Mouse (Mus musculus): ENCODE results near the gene Cyp4a30b. TPM values are rescaled to one million over a fixed set of nuclear protein-coding genes. Genes with fewer than 3 reads are reported as not detected.

The Cyp4a30b gene
- polyA plus RNA-seq, 1 experiment from 2014 or later = not detected

Other genes with a start within 250 kb of the Cyp4a30b start
- not detected in 2 replicates for gene Cyp4a29, start 210.5 kb upstream of the Cyp4a30b start, polyA plus RNA-seq (2015; fragmentation: Nextera tagmentation; extraction: Ambion mirVana)
- not detected in 2 replicates for gene Cyp4a12a, start 153.6 kb upstream of the Cyp4a30b start, polyA plus RNA-seq (2015; fragmentation: Nextera tagmentation; extraction: Ambion mirVana)
- not detected in 2 replicates for gene Cyp4a12b, start 41.0 kb upstream of the Cyp4a30b start, polyA plus RNA-seq (2015; fragmentation: Nextera tagmentation; extraction: Ambion mirVana)
- not detected in 2 replicates for gene Cyp4a14, start 43.5 kb downstream of the Cyp4a30b start, polyA plus RNA-seq (2015; fragmentation: Nextera tagmentation; extraction: Ambion mirVana)
- gene Cyp4a10, start 65.7 kb downstream of the Cyp4a30b start, polyA plus RNA-seq (2015; fragmentation: Nextera tagmentation; extraction: Ambion mirVana) = not detected in 2 replicates
- not detected in 2 replicates for gene Cyp4a31, start 111.0 kb downstream of the Cyp4a30b start, polyA plus RNA-seq (2015; fragmentation: Nextera tagmentation; extraction: Ambion mirVana)
- gene Cyp4a32, start 148.4 kb downstream of the Cyp4a30b start, polyA plus RNA-seq (2015; fragmentation: Nextera tagmentation; extraction: Ambion mirVana) = not detected in 2 replicates
- gene Cyp4b1, start 195.1 kb downstream of the Cyp4a30b start, polyA plus RNA-seq (2015; fragmentation: Nextera tagmentation; extraction: Ambion mirVana) = 0.71 and 0.82 TPM in 2 replicates

All from liver, embryonic 13.5 days (tissue).